Mouse (Mus musculus): Measurements from ENCODE around the gene Mageb3. TPM values are rescaled to one million over a fixed set of nuclear protein-coding genes. Genes with fewer than 3 reads are reported as not detected.

The Mageb3 gene
- polyA plus RNA-seq, 1 experiment from 2014 or later = 0.29 TPM

Other genes with a start within 250 kb of the Mageb3 start
- gene Frmd5, start 149.0 kb downstream of the Mageb3 start, polyA plus RNA-seq (2016; fragmentation: Nextera tagmentation; extraction: Ambion mirVana) = 22.0 and 26.7 TPM in 2 replicates
- 19.6 and 24.1 TPM in 2 replicates for gene Casc4, start 89.1 kb downstream of the Mageb3 start, polyA plus RNA-seq (2016; fragmentation: Nextera tagmentation; extraction: Ambion mirVana)
- gene Ctdspl2, start 91 bp downstream of the Mageb3 start, polyA plus RNA-seq (2016; fragmentation: Nextera tagmentation; extraction: Ambion mirVana) = 53.2 and 62.8 TPM in 2 replicates
- 12.6 and 15.0 TPM in 2 replicates for gene Eif3j1, start 72.5 kb upstream of the Mageb3 start, polyA plus RNA-seq (2016; fragmentation: Nextera tagmentation; extraction: Ambion mirVana)
- 15.0 and 16.4 TPM in 2 replicates for gene Spg11, start 162.3 kb upstream of the Mageb3 start, polyA plus RNA-seq (2016; fragmentation: Nextera tagmentation; extraction: Ambion mirVana)
- gene B2m, start 191.6 kb upstream of the Mageb3 start, polyA plus RNA-seq (2016; fragmentation: Nextera tagmentation; extraction: Ambion mirVana) = 107 and 122 TPM in 2 replicates
- not detected in 2 replicates for gene Trim69, start 204.6 kb upstream of the Mageb3 start, polyA plus RNA-seq (2016; fragmentation: Nextera tagmentation; extraction: Ambion mirVana)
- not detected in 2 replicates for gene Patl2, start 230.1 kb upstream of the Mageb3 start, polyA plus RNA-seq (2016; fragmentation: Nextera tagmentation; extraction: Ambion mirVana)
- not detected in 2 replicates for gene Terb2, start 230.2 kb upstream of the Mageb3 start, polyA plus RNA-seq (2016; fragmentation: Nextera tagmentation; extraction: Ambion mirVana)